Mouse (Mus musculus) CH12.LX (cell line): ENCODE data around the gene Tph2.

Source experiments
- CTCF ChIP-seq, 2 experiments: IDR thresholded peaks in 1 of 2; conservative IDR thresholded peaks in 1 of 2; 2 replicates each; pipeline ENCODE4 v1.5.1; 2011 to 2012; ENCODE audit warnings: low read depth in 2 of 2, low read length in 2 of 2, improper control_type of control experiment in 1 of 2, inconsistent platforms in 1 of 2, mild to moderate bottlenecking in 1 of 2, moderate library complexity in 1 of 2
- GABPA ChIP-seq: IDR thresholded peaks from 2 replicates; pipeline ENCODE4 v1.6.1; 2012; ENCODE audit warnings: low read depth, low read length, improper control_type of control experiment, inconsistent platforms; ENCODE audit not compliant: insufficient replicate concordance

DNA sequence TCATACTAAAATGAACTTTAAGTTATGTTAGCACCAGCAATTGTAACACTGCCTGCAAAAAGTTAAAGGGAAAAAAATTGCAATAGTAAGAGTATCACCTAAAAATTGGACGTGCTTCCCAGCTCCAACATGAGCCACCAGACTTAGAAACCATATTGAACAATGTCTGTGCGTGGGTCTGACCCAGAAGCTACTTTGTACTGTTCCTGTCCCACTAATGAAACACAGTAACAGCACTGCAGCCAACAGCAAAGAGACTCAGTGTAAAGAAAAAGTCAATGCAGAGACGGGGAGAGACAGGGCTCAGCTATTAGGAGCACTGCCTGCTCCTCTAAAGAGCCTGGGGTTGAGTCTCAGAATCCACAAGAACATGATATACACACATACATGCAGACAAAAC, 39.0 kb upstream of the Tph2 start:
- TF ChIP-seq GABPA: no peak
- no peak for TF ChIP-seq CTCF (conservative IDR thresholded peaks at IDR 0.05 in 1 of 2, IDR thresholded peaks at IDR 0.05 in 1 of 2; ENCODE audit: low read depth in 2 of 2, low read length in 2 of 2)
